Mouse (Mus musculus): ENCODE results near the gene Mip. TPM values are rescaled to one million over a fixed set of nuclear protein-coding genes. Genes with fewer than 3 reads are reported as not detected.
"Not testable (repeated sequence)": the region's sequence is repeated elsewhere in the genome, so short reads cannot be mapped to it uniquely, and the experiment has no call there.

Mip gene
- polyA plus RNA-seq, 1 experiment from 2014 or later = not detected

DNA sequence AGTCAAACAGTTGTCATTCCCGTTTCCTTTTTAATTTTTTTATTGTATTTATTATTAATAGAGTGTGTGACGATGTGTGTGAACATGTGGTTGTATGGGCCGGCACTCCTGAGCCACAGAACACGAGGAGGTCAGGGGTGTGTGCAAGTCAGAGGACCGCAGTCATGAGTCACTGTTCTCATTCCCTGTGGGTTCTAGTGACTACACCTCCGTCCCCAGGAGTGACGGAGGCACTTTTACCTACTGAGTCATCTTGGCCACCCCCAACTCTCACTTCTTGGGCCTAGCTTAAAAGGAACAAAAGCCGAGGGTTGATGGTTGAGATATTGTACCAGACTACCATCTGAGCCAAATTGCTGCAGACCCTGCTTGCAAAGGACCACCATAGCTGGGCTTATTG, 30.7 kb downstream of the Mip start:
- peaks cover 6% of the 10 kb centered on the region; the same call in 1 of the 2 replicates for H3K36me3 ChIP-seq (ENCODE audit: control insufficient read depth, insufficient read depth)
- H3K4me3 ChIP-seq (replicated peaks; ENCODE audit: low read length) = no peak overlapping the region
- no peak overlapping the region for H3K4me2 ChIP-seq (ENCODE audit: low read length)
- H3K9ac ChIP-seq (replicated peaks; ENCODE audit: low read depth, low read length) = no peak overlapping the region
- no peak for ATAC-seq
- H3K27ac ChIP-seq (ENCODE audit: low read length) = no peak overlapping the region
- H3K4me1 ChIP-seq (replicated peaks; ENCODE audit: control insufficient read depth, insufficient read depth, low read length) = no peaks in the 10 kb centered on the region
- WGBS = 94% methylated on average over 8 of the region's 8 CpGs
- no peaks in the 10 kb centered on the region for H3K9me3 ChIP-seq (ENCODE audit: control insufficient read depth, low read length)
- H3K27me3 ChIP-seq (replicated peaks; ENCODE audit: control insufficient read depth, insufficient read depth, low read length) = no peaks in the 10 kb centered on the region

DNA sequence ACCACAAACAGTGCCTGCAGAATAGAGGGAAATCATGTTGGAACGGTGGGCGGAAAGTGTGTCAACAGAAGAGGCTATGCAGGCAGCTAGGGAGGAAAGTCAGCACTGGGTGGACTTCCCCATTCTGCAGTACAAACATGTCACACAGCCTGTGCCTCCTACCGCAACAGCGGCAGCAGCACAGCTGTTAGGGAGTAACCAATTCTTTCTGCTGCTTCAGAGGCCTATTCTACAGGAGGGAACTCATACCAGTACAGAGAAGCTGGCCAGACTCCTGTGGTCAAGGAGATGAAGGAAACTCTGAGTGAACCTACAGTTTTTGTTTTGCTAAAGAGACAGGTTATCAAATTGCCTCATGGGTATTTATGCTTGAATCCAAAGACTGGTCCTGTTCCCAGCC, 33.3 kb downstream of the Mip start:
- ATAC-seq = no peak
- 94% methylated on average over 4 of the region's 4 CpGs for WGBS
- Histone ChIP-seq H3K27ac (ENCODE audit: low read length) (no peak overlapping the region), H3K4me1 (replicated peaks; ENCODE audit: control insufficient read depth, insufficient read depth, low read length) (no peaks in the 10 kb centered on the region), H3K27me3 (replicated peaks; ENCODE audit: control insufficient read depth, insufficient read depth, low read length) (no peaks in the 10 kb centered on the region), H3K4me3 (replicated peaks; ENCODE audit: low read length) (no peak overlapping the region), H3K4me2 (ENCODE audit: low read length) (no peak overlapping the region), H3K9ac (replicated peaks; ENCODE audit: low read depth, low read length) (no peak overlapping the region), H3K36me3 (ENCODE audit: control insufficient read depth, insufficient read depth) (no peaks in the 10 kb centered on the region), H3K9me3 (ENCODE audit: control insufficient read depth, low read length) (no peaks in the 10 kb centered on the region)

DNA sequence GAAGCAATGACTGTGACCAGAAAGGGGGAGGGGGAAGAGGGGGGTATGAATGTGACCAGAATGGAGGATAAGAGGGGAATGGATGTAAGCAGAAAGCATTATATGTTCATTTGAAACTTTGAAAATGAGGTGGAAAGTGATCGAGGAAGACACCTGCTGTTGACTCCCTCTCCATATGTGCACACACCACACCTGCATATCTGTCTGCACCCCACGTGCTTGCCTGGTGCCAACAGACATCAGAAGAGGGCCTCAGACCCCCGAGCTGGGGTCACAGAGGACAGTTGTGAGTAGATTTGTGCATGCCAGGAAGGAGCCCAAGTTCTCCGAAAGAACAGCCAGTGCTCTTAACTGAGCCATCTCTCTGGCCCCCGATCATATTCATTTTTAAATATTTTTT, 34.3 kb downstream of the Mip start:
- no peak overlapping the region for H3K4me3 ChIP-seq (replicated peaks; ENCODE audit: low read length)
- H3K9me3 ChIP-seq (ENCODE audit: control insufficient read depth, low read length) = no peaks in the 10 kb centered on the region
- no peaks in the 10 kb centered on the region for H3K36me3 ChIP-seq (ENCODE audit: control insufficient read depth, insufficient read depth)
- 84% methylated on average over 5 of the region's 5 CpGs for WGBS
- H3K4me1 ChIP-seq (replicated peaks; ENCODE audit: control insufficient read depth, insufficient read depth, low read length) = no peaks in the 10 kb centered on the region
- no peak overlapping the region for H3K9ac ChIP-seq (replicated peaks; ENCODE audit: low read depth, low read length)
- no peak for ATAC-seq
- no peaks in the 10 kb centered on the region for H3K27me3 ChIP-seq (replicated peaks; ENCODE audit: control insufficient read depth, insufficient read depth, low read length)
- H3K4me2 ChIP-seq (ENCODE audit: low read length) = no peak overlapping the region
- H3K27ac ChIP-seq (ENCODE audit: low read length) = no peak overlapping the region

DNA sequence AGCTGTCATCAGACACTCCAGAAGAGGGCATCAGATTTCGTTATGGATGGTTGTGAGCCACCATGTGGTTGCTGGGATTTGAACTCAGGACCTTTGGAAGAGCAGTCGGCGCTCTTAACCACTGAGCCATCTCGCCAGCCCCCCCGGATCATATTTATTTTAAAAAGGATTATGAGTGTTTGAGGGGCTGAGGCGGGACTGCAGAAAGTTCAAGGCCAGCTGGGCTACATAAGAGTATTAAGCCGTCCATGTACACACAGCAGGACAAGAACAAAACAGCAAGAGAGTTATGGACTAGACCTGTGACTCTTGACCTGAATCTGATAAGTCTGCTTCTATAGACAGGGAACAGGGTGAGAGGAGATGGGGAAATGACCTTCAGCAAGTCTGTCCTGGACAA, 34.7 kb downstream of the Mip start:
- ATAC-seq; H3K27me3 ChIP-seq (replicated peaks; ENCODE audit: control insufficient read depth, insufficient read depth, low read length); H3K9ac ChIP-seq (replicated peaks; ENCODE audit: low read depth, low read length); H3K4me2 ChIP-seq (ENCODE audit: low read length); H3K27ac ChIP-seq (ENCODE audit: low read length); H3K4me3 ChIP-seq (replicated peaks; ENCODE audit: low read length); H3K4me1 ChIP-seq (replicated peaks; ENCODE audit: control insufficient read depth, insufficient read depth, low read length); H3K36me3 ChIP-seq (ENCODE audit: control insufficient read depth, insufficient read depth); H3K9me3 ChIP-seq (ENCODE audit: control insufficient read depth, low read length): not testable (repeated sequence)
- WGBS = 90% methylated on average over 7 of the region's 7 CpGs

DNA sequence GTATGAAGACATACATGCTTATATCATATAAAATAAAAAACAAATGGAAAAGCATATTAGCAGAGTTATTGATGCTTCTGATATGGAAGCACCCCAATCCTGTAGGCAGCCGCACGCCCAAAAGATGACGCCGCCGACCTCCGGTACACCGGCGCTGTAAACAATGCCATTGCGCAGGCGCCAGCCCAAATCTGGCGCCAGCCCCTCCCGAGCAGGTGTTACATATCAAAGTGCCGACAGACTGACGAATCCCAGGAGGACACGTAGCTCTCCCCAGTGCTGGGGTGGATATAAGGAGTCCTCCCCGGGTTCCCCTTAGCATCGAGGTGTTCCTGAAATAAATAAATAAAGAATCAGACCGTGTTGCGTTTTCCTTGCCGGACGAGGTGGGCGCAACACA, 36.7 kb downstream of the Mip start:
- no peaks in the 10 kb centered on the region for H3K9me3 ChIP-seq (ENCODE audit: control insufficient read depth, low read length)
- WGBS = 86% methylated on average over 22 of the region's 22 CpGs

DNA sequence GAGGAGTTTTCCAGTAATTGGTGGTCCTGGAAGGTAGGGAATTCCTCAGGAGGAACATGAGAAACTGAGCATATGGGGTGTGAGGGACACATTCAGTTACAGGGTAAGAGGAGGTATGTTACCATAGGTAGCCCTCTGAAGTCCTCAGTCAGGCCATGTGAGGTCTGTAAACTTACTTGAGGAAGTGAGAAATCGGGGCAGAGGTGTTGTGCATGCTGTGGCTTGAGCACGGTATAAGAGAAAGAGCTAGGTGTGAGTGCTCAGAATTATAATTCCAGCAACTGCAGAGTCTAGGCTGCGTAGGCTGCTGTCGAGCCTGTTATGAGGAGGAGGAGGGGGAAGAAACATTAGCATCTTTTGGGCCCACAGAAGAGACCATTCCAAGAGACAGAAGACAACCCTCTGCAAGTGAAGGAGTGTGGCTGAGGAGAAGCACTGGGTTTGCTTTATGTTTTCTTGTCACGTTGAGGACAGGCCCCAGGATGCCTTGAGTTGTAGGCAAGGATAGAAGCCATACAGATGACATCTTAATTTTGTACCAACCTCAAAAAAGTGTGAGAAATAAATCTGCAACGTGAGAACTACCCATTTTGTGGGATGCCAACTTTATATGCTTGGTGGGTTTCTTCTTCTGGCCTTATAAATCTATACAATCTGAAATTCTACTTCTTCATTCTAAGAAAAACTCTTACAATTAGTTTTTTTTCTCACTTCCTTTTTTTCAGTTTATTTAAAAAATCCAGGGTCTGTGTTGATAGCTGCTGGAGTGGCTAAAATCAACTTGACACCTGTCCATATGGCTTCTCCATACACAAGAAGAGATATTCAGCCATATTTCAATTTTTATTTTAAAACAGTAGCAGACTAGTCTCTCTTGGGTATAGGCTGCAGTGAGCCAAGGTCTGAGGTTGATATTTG, 38.0 kb downstream of the Mip start:
- Histone ChIP-seq H3K36me3 (ENCODE audit: control insufficient read depth, insufficient read depth) (no peaks in the 10 kb centered on the region), H3K27ac (ENCODE audit: low read length) (no peak overlapping the region), H3K4me1 (replicated peaks; ENCODE audit: control insufficient read depth, insufficient read depth, low read length) (no peaks in the 10 kb centered on the region), H3K4me2 (ENCODE audit: low read length) (no peak overlapping the region), H3K9ac (replicated peaks; ENCODE audit: low read depth, low read length) (no peak overlapping the region), H3K4me3 (replicated peaks; ENCODE audit: low read length) (no peak overlapping the region), H3K27me3 (replicated peaks; ENCODE audit: control insufficient read depth, insufficient read depth, low read length) (no peaks in the 10 kb centered on the region), H3K9me3 (ENCODE audit: control insufficient read depth, low read length) (no peaks in the 10 kb centered on the region)
- 80% methylated on average over 6 of the region's 6 CpGs for WGBS
- no peak for ATAC-seq

More for the DNA sequence above, 36.7 kb downstream of the Mip start:
- H3K27me3 ChIP-seq (replicated peaks; ENCODE audit: control insufficient read depth, insufficient read depth, low read length) = no peaks in the 10 kb centered on the region
- no peaks in the 10 kb centered on the region for H3K4me1 ChIP-seq (replicated peaks; ENCODE audit: control insufficient read depth, insufficient read depth, low read length)
- no peak overlapping the region for H3K4me2 ChIP-seq (ENCODE audit: low read length)
- H3K9ac ChIP-seq (replicated peaks; ENCODE audit: low read depth, low read length) = no peak overlapping the region
- no peak for ATAC-seq
- H3K27ac ChIP-seq (ENCODE audit: low read length) = no peak overlapping the region
- H3K4me3 ChIP-seq (replicated peaks; ENCODE audit: low read length) = no peak overlapping the region
- no peaks in the 10 kb centered on the region for H3K36me3 ChIP-seq (ENCODE audit: control insufficient read depth, insufficient read depth)

DNA sequence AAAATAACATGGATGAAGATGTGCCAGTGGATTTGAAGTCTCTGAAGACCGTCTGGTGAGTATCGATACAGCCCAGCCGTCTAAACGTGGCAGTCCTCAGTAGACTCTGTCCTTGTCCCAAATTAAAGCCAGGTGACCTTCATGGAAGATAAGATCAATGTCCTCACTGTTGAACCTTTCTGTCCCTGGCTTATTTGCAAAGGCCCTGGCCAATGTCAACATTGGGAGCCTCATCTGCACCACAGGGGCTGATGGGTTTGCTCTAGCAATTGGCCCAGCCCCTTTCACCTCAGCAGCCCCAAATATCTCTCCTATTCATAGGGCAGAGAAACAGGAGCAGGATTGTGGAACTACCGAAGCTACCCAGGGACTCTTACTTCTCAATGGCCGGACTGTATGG, 42.7 kb downstream of the Mip start, which contains the start of gene Apof:
Gene Apof, plus strand, starts transcription at position 301 of the 400 bp plus-strand sequence.
- H3K4me3 ChIP-seq (replicated peaks; ENCODE audit: low read length) = no peak within 1 kb of the TSS
- H3K36me3 ChIP-seq (ENCODE audit: control insufficient read depth, insufficient read depth) = no peaks in the 10 kb centered on the region
- no peak for ATAC-seq
- no peak within 1 kb of the TSS for H3K4me2 ChIP-seq (ENCODE audit: low read length)
- H3K9me3 ChIP-seq (ENCODE audit: control insufficient read depth, low read length) = no peaks in the 10 kb centered on the region
- H3K9ac ChIP-seq (replicated peaks; ENCODE audit: low read depth, low read length) = no peak within 1 kb of the TSS
- WGBS = 84% methylated on average over 6 of the region's 6 CpGs
- no peak within 1 kb of the TSS for H3K27ac ChIP-seq (ENCODE audit: low read length)
- H3K4me1 ChIP-seq (replicated peaks; ENCODE audit: control insufficient read depth, insufficient read depth, low read length) = 0 out of 2 replicates have a peak, but pooled peaks cover 4% of the 10 kb centered on the region
- H3K27me3 ChIP-seq (replicated peaks; ENCODE audit: control insufficient read depth, insufficient read depth, low read length) = no peaks in the 10 kb centered on the region

DNA sequence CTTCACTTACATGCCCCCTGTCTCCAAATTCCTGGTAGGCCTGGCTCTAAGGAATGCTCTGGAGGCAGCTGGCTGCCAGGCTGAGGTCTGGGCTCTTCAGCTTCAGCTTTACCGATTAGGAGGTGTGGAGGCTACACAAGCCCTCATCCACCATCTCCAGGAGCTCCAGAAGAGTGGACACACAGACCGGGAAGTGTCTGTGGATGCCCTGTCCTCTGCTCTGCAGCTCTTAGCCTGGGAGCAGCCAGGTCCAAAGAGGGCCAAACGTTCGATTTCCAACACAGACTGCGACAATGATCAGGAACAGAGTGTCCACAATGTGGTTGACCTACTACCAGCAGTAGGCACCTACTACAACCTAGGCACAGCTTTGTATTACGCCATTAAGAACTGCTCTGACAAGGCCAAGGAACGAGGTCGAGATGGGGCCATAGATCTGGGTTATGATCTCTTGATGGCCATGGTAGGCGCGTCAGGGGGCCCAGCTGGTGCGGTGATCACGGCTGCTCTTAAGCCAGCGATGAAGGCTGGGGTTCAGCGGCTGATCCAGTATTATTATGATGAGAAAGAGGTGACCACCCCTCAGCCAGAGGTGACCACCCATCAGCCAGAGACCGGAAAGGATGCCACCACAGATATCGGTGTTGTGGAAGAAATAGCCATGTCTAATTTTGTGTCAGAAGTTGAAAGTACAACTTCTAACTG, 43.7 kb downstream of the Mip start:
- no peak overlapping the region for H3K4me3 ChIP-seq (replicated peaks; ENCODE audit: low read length)
- WGBS = 89% methylated on average over 16 of the region's 16 CpGs
- H3K9me3 ChIP-seq (ENCODE audit: control insufficient read depth, low read length) = no peaks in the 10 kb centered on the region
- ATAC-seq = no peak
- no peaks in the 10 kb centered on the region for H3K36me3 ChIP-seq (ENCODE audit: control insufficient read depth, insufficient read depth)
- H3K4me2 ChIP-seq (ENCODE audit: low read length) = no peak overlapping the region
- 0 out of 2 replicates have a peak, but pooled peaks cover 4% of the 10 kb centered on the region for H3K4me1 ChIP-seq (replicated peaks; ENCODE audit: control insufficient read depth, insufficient read depth, low read length)
- no peak overlapping the region; the same call in 1 of the 2 replicates for H3K9ac ChIP-seq (replicated peaks; ENCODE audit: low read depth, low read length)
- no peak overlapping the region for H3K27ac ChIP-seq (ENCODE audit: low read length)
- no peaks in the 10 kb centered on the region for H3K27me3 ChIP-seq (replicated peaks; ENCODE audit: control insufficient read depth, insufficient read depth, low read length)

DNA sequence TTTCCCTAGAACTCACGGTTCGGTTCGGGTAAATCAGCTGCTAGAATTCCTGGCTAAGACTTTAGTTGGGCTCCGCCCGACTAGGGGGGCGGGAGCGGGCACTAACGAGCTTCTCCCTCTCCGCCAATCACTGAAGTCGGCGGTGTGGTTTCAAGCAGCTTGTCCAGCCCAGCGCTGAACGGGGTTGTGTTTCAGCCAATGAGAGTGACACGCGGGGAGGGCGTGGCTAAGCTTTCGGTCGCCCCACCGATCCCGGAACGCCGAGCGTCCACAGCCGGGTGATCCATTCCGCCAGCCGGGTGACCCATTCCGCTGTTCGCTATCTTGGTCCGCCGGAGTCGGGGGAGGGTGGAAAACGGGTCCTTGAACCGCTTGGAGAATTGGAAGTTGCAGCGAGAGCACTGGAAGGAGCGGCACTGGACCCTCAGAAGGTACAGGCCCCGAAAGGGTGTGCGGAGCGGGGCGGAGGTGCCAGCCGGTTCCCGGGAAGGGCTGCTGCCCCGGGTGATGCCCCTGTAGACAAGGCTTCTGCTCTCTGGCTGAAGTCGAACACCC, 44.7 kb downstream of the Mip start, which contains the start of gene Stat2:
Gene Stat2, plus strand, starts transcription at position 273 of the 555 bp plus-strand sequence.
- Histone ChIP-seq H3K27ac (ENCODE audit: low read length) (peak within 1 kb of the TSS; percentile 48), H3K36me3 (ENCODE audit: control insufficient read depth, insufficient read depth) (no peaks in the 10 kb centered on the region), H3K27me3 (replicated peaks; ENCODE audit: control insufficient read depth, insufficient read depth, low read length) (no peaks in the 10 kb centered on the region), H3K9me3 (ENCODE audit: control insufficient read depth, low read length) (no peaks in the 10 kb centered on the region), H3K4me2 (ENCODE audit: low read length) (peak within 1 kb of the TSS; percentile 70), H3K4me3 (replicated peaks; ENCODE audit: low read length) (peak within 1 kb of the TSS; percentile 80), H3K9ac (replicated peaks; ENCODE audit: low read depth, low read length) (peak within 1 kb of the TSS; percentile 77), H3K4me1 (replicated peaks; ENCODE audit: control insufficient read depth, insufficient read depth, low read length) (0 out of 2 replicates have a peak, but pooled peaks cover 4% of the 10 kb centered on the region)
- WGBS = under 1% methylated on average over 43 of the region's 43 CpGs
- ATAC-seq = peak; percentile 100

Data from forebrain, embryonic 16.5 days (tissue).